ENCODE assay signal across 15 mouse cellular contexts in the genomic region with DNA sequence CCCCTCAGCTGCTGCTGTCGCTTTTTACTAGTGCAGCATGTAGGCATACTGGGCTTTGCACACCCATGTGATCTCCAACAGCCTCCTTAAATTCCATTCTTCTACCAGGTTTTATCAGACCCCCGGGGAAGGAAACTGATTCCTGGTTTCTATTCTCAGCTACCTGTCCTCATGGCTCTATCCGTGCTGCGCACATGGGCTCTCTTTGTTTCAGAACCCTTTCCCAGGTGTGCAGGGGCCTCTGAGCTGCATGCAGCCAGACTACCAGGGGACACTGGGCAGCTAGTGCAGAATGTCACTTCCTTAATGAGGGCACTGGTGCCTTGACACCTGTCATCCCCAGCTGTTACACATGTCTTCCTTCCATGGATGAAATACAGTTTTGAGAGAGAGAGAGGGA. TPM values are rescaled to one million over a fixed set of nuclear protein-coding genes. Genes with fewer than 3 reads are reported as not detected.
DNase-seq lines count a peak whose midpoint lies in the region; ATAC-seq lines count a peak whose summit lies in the region.
"Had no signal": no experiment of that assay in that cellular context is flagged by ENCODE, and none has a peak within 500 bp of the region (broad histone marks: within the 10 kb centered on the region; RNA-seq: fewer than 3 reads in every experiment).

No protein-coding gene starts in this region.

- peak overlapping the region; percentile 60 for H3K27ac ChIP-seq in neural tube, embryonic 11.5 days (ENCODE audit: low read depth, low read length)
- peak overlapping the region; percentile 91 for H3K27ac ChIP-seq in hindbrain, embryonic 15.5 days (replicated peaks)
- H3K27ac ChIP-seq in midbrain, embryonic 14.5 days (replicated peaks; ENCODE audit: low read depth, low read length): peak overlapping the region; percentile 86
- no peak overlapping the region for H3K27ac ChIP-seq in intestine, embryonic 16.5 days (ENCODE audit: low read length)
- H3K27ac ChIP-seq: liver, embryonic 14.5 days; macrophage had no signal

- no peaks in the 10 kb centered on the region for H3K9me3 ChIP-seq in neural tube, embryonic 11.5 days (ENCODE audit: control insufficient read depth, low read length)
- no peaks in the 10 kb centered on the region for H3K9me3 ChIP-seq in hindbrain, embryonic 15.5 days
- H3K9me3 ChIP-seq in midbrain, embryonic 14.5 days (ENCODE audit: control insufficient read depth, low read length): no peaks in the 10 kb centered on the region
- no peaks in the 10 kb centered on the region for H3K9me3 ChIP-seq in intestine, embryonic 16.5 days (ENCODE audit: control insufficient read depth, low read length)
- H3K9me3 ChIP-seq: G1E; heart, embryonic 12.5 days had no signal

- H3K36me3 ChIP-seq in neural tube, embryonic 11.5 days (ENCODE audit: control insufficient read depth, insufficient read depth, low read length): no peaks in the 10 kb centered on the region
- H3K36me3 ChIP-seq in hindbrain, embryonic 15.5 days: peaks cover 15% of the 10 kb centered on the region
- peaks cover 22% of the 10 kb centered on the region for H3K36me3 ChIP-seq in midbrain, embryonic 14.5 days (ENCODE audit: control insufficient read depth, insufficient read depth, low read length)
- H3K36me3 ChIP-seq in intestine, embryonic 16.5 days (ENCODE audit: control insufficient read depth, insufficient read depth, low read length): no peaks in the 10 kb centered on the region
- H3K36me3 ChIP-seq: G1E; heart, embryonic 12.5 days had no signal

- 0 out of 2 replicates have a peak, but pooled peaks have one; percentile 18 for ATAC-seq in neural tube, embryonic 11.5 days (ENCODE audit: insufficient read depth, low FRiP score, low TSS enrichment)
- ATAC-seq in hindbrain, embryonic 15.5 days (ENCODE audit: low FRiP score, low read depth): peak; percentile 49
- ATAC-seq in midbrain, embryonic 14.5 days (ENCODE audit: low FRiP score, low TSS enrichment): peak; percentile 29; the same call in 1 of the 2 replicates
- ATAC-seq in intestine, embryonic 16.5 days: no peak
- ATAC-seq: activated CD4-positive, CD25-positive, alpha-beta regulatory T cell, adult 4 months had no signal

- H3K4me2 ChIP-seq in neural tube, embryonic 11.5 days (ENCODE audit: low read depth): no peak overlapping the region
- peak overlapping the region; percentile 35 for H3K4me2 ChIP-seq in hindbrain, embryonic 15.5 days
- peak overlapping the region; percentile 17 for H3K4me2 ChIP-seq in midbrain, embryonic 14.5 days (ENCODE audit: low read length)
- H3K4me2 ChIP-seq in intestine, embryonic 16.5 days (ENCODE audit: low read depth, low read length): no peak overlapping the region
- H3K4me2 ChIP-seq: heart, embryonic 12.5 days had no signal

- peaks cover 27% of the 10 kb centered on the region for H3K4me1 ChIP-seq in neural tube, embryonic 11.5 days (ENCODE audit: control insufficient read depth, insufficient read depth, low read length)
- H3K4me1 ChIP-seq in hindbrain, embryonic 15.5 days (replicated peaks): peaks cover 54% of the 10 kb centered on the region
- H3K4me1 ChIP-seq in midbrain, embryonic 14.5 days (ENCODE audit: control insufficient read depth, insufficient read depth, low read length): peaks cover 49% of the 10 kb centered on the region
- peaks cover 10% of the 10 kb centered on the region; the same call in 1 of the 2 replicates for H3K4me1 ChIP-seq in intestine, embryonic 16.5 days (ENCODE audit: control insufficient read depth, insufficient read depth, low read length)

- no peaks in the 10 kb centered on the region for H3K27me3 ChIP-seq in neural tube, embryonic 11.5 days (ENCODE audit: control insufficient read depth, insufficient read depth, low read length)
- no peaks in the 10 kb centered on the region for H3K27me3 ChIP-seq in hindbrain, embryonic 15.5 days
- no peaks in the 10 kb centered on the region for H3K27me3 ChIP-seq in midbrain, embryonic 14.5 days (ENCODE audit: control insufficient read depth, insufficient read depth, low read length)
- no peaks in the 10 kb centered on the region for H3K27me3 ChIP-seq in intestine, embryonic 16.5 days (replicated peaks; ENCODE audit: control insufficient read depth, insufficient read depth, low read length)
- H3K27me3 ChIP-seq: heart, embryonic 12.5 days had no signal

- H3K4me3 ChIP-seq in neural tube, embryonic 11.5 days (ENCODE audit: low read depth, low read length): no peak overlapping the region
- no peak overlapping the region for H3K4me3 ChIP-seq in hindbrain, embryonic 15.5 days
- H3K4me3 ChIP-seq in midbrain, embryonic 14.5 days (replicated peaks; ENCODE audit: low read depth, low read length): no peak overlapping the region
- no peak overlapping the region for H3K4me3 ChIP-seq in intestine, embryonic 16.5 days (ENCODE audit: low read length)
- H3K4me3 ChIP-seq: erythroblast, embryonic 14.5 days; heart, embryonic 12.5 days had no signal

- H3K9ac ChIP-seq in neural tube, embryonic 11.5 days (ENCODE audit: low read length): peak overlapping the region; percentile 1; the same call in 1 of the 2 replicates
- peak overlapping the region; percentile 30; the same call in 1 of the 2 replicates for H3K9ac ChIP-seq in hindbrain, embryonic 15.5 days
- H3K9ac ChIP-seq in midbrain, embryonic 14.5 days (replicated peaks; ENCODE audit: low read length): peak overlapping the region; percentile 20; the same call in 1 of the 2 replicates
- no peak overlapping the region for H3K9ac ChIP-seq in intestine, embryonic 16.5 days (ENCODE audit: low read depth, low read length)
- H3K9ac ChIP-seq: heart, embryonic 12.5 days; liver, embryonic 14.5 days had no signal

- WGBS in neural tube, embryonic 11.5 days: 57% methylated on average over 4 of the region's 4 CpGs
- WGBS in hindbrain, embryonic 15.5 days: 30% methylated on average over 4 of the region's 4 CpGs
- whole genome bisulfite sequencing in midbrain, embryonic 14.5 days: 27% methylated on average over 4 of the region's 4 CpGs
- 58% methylated on average over 4 of the region's 4 CpGs for WGBS in intestine, embryonic 16.5 days

- DNase-seq in neural tube, embryonic 11.5 days (ENCODE audit: low spot score): peak; percentile 44
- no peak for DNase-seq in neural tube, embryonic 10.5 days (ENCODE audit: extremely low spot score, low spot score)
- DNase-seq in midbrain, embryonic 14.5 days: peak; percentile 56
- DNase-seq in testis, postnatal 10 days (ENCODE audit: low spot score): no peak
- no peak for DNase-seq in spleen, postnatal 14 days (ENCODE audit: low spot score in 2 of 2)
- no peak for DNase-seq in kidney, adult 9 months
- DNase-seq: cerebellum, postnatal 25 days had no signal

RNA-seq across cellular contexts. Expression of gene Serpinh1, which starts 41.0 kb away (rescaled TPM):
- 337 and 339 TPM in 2 replicates for polyA plus RNA-seq in neural tube, embryonic 11.5 days (2014; fragmentation: Nextera tagmentation; extraction: Ambion mirVana)
- polyA plus RNA-seq in hindbrain, embryonic 15.5 days (2015; fragmentation: Nextera tagmentation; extraction: Ambion mirVana): 286 and 303 TPM in 2 replicates
- 61.6 and 89.0 TPM in 2 replicates for polyA plus RNA-seq in midbrain, embryonic 14.5 days (2014; fragmentation: Nextera tagmentation; extraction: Ambion mirVana)
- 903 and 983 TPM in 2 replicates for polyA plus RNA-seq in intestine, embryonic 16.5 days (2015; fragmentation: Nextera tagmentation; extraction: Ambion mirVana)
- polyA plus RNA-seq: activated CD4-positive, CD25-positive, alpha-beta regulatory T cell, adult 4 months; G1E had no signal

RNA-seq across cellular contexts. Expression of gene Map6, which starts 44.8 kb away (rescaled TPM):
- 46.7 and 57.0 TPM in 2 replicates for polyA plus RNA-seq in neural tube, embryonic 11.5 days (2014; fragmentation: Nextera tagmentation; extraction: Ambion mirVana)
- 139 and 155 TPM in 2 replicates for polyA plus RNA-seq in hindbrain, embryonic 15.5 days (2015; fragmentation: Nextera tagmentation; extraction: Ambion mirVana)
- 94.4 and 102 TPM in 2 replicates for polyA plus RNA-seq in midbrain, embryonic 14.5 days (2014; fragmentation: Nextera tagmentation; extraction: Ambion mirVana)
- polyA plus RNA-seq in intestine, embryonic 16.5 days (2015; fragmentation: Nextera tagmentation; extraction: Ambion mirVana): 3.5 and 4.2 TPM in 2 replicates
- polyA plus RNA-seq: erythroblast, embryonic 14.5 days; G1E had no signal

Comparison
In these comparisons a context has a peak if more than half of its experiments do, and no peak if none do; other contexts are left out.
1. DNase-seq: peak in neural tube, embryonic 11.5 days (single experiment) and midbrain, embryonic 14.5 days (single experiment); none in neural tube, embryonic 10.5 days (single experiment), testis, postnatal 10 days (single experiment), spleen, postnatal 14 days (0 of 2) and kidney, adult 9 months (single experiment).
2. H3K4me2 ChIP-seq: peak in hindbrain, embryonic 15.5 days (single experiment) and midbrain, embryonic 14.5 days (single experiment); none in neural tube, embryonic 11.5 days (single experiment) and intestine, embryonic 16.5 days (single experiment).